Mouse (Mus musculus): ENCODE measurements around the gene Sash1.

The Sash1 gene

GRCm38 (mm10) chr10:8898831-8899511 lies 13.1 kb upstream of the Sash1 start:
- no peak for DNase-seq (ENCODE audit: low spot score)

- DNase-seq (ENCODE audit: low spot score) = no peak
Measured at GRCm38 (mm10) chr10:8898099-8898777, 12.4 kb upstream of the Sash1 start.

- DNase-seq (ENCODE audit: low spot score) = no peak
Measured at GRCm38 (mm10) chr10:8894965-8895515, 9.2 kb upstream of the Sash1 start.

- DNase-seq (ENCODE audit: low spot score) = no peak
Measured at GRCm38 (mm10) chr10:8890511-8890910, 4.6 kb upstream of the Sash1 start.

GRCm38 (mm10) chr10:8889341-8889740 lies 3.5 kb upstream of the Sash1 start:
- DNase-seq (ENCODE audit: low spot score) = no peak

- DNase-seq (ENCODE audit: low spot score) = no peak
Measured at GRCm38 (mm10) chr10:8886528-8886854, 621 bp upstream of the Sash1 start.

GRCm38 (mm10) chr10:8885201-8885600 lies 669 bp downstream of the Sash1 start:
- no peak for DNase-seq (ENCODE audit: low spot score)

GRCm38 (mm10) chr10:8884565-8884964 lies 1.3 kb downstream of the Sash1 start:
- DNase-seq (ENCODE audit: low spot score) = no peak

- DNase-seq (ENCODE audit: low spot score) = no peak
Measured at GRCm38 (mm10) chr10:8883686-8884085, 2.2 kb downstream of the Sash1 start.

GRCm38 (mm10) chr10:8881736-8882135 lies 4.1 kb downstream of the Sash1 start:
- DNase-seq (ENCODE audit: low spot score) = no peak

- no peak for DNase-seq (ENCODE audit: low spot score)
Measured at GRCm38 (mm10) chr10:8880950-8881675, 4.8 kb downstream of the Sash1 start.

GRCm38 (mm10) chr10:8878824-8879223 lies 7.0 kb downstream of the Sash1 start:
- no peak for DNase-seq (ENCODE audit: low spot score)

GRCm38 (mm10) chr10:8878381-8878780 lies 7.5 kb downstream of the Sash1 start:
- DNase-seq (ENCODE audit: low spot score) = no peak

GRCm38 (mm10) chr10:8873631-8874370 lies 12.1 kb downstream of the Sash1 start:
- no peak for DNase-seq (ENCODE audit: low spot score)

- DNase-seq (ENCODE audit: low spot score) = no peak
Measured at GRCm38 (mm10) chr10:8872788-8873187, 13.1 kb downstream of the Sash1 start.

- no peak for DNase-seq (ENCODE audit: low spot score)
Measured at GRCm38 (mm10) chr10:8871935-8872334, 13.9 kb downstream of the Sash1 start.

GRCm38 (mm10) chr10:8870368-8870767 lies 15.5 kb downstream of the Sash1 start:
- no peak for DNase-seq (ENCODE audit: low spot score)

- no peak for DNase-seq (ENCODE audit: low spot score)
Measured at GRCm38 (mm10) chr10:8866062-8866642, 19.7 kb downstream of the Sash1 start.

GRCm38 (mm10) chr10:8860655-8861054 lies 25.2 kb downstream of the Sash1 start:
- no peak for DNase-seq (ENCODE audit: low spot score)

- no peak for DNase-seq (ENCODE audit: low spot score)
Measured at GRCm38 (mm10) chr10:8858718-8859117, 27.2 kb downstream of the Sash1 start.

- DNase-seq (ENCODE audit: low spot score) = no peak
Measured at GRCm38 (mm10) chr10:8856942-8857341, 28.9 kb downstream of the Sash1 start.

- DNase-seq (ENCODE audit: low spot score) = no peak
Measured at GRCm38 (mm10) chr10:8853326-8853725, 32.5 kb downstream of the Sash1 start.
